ENCODE assay signal across 8 mouse cellular contexts in the genomic region with DNA sequence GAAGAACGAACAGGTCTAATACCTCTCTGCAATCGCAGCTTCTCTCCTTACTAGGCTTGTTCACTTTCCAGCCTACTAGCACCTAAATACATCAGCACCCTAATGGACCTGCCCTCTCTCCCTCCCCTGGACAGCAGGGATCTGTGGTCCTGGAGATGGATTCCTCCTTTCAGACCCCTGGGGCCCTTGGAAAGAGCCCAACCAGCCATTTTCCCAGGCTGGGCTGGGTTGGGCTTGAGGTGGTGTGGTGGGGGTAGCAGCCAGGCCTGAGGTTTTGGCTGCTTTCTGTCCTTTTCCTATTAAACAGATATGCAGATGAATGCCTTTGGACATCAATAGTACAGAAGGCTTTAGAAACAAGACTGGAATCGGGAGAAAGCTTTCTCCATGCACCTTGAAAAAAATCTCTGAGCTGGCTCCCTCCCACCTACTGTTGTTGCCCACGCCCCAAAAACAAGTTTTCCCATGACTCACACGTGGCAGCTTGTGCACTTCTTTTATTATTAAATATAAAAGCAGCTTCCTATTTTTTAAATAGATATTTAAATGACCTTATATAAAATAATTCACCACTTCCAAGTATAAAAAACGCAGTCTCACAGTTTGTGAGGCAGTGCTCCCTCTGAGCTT. TPM values are rescaled to one million over a fixed set of nuclear protein-coding genes. Genes with fewer than 3 reads are reported as not detected.
DNase-seq lines count a peak whose midpoint lies in the region; ATAC-seq and TF ChIP-seq lines count a peak whose summit lies in the region.

No protein-coding gene starts in this region.

- WGBS in hindbrain, embryonic 11.5 days: 12% methylated on average over 6 of the region's 6 CpGs
- 11% methylated on average over 6 of the region's 6 CpGs for WGBS in limb, embryonic 14.5 days
- 9% methylated on average over 6 of the region's 6 CpGs for WGBS in neural tube, embryonic 15.5 days

- H3K36me3 ChIP-seq in hindbrain, embryonic 11.5 days (ENCODE audit: control insufficient read depth, insufficient read depth, low read length): no peaks in the 10 kb centered on the region
- H3K36me3 ChIP-seq in limb, embryonic 14.5 days (ENCODE audit: control insufficient read depth, insufficient read depth, low read length): peaks cover 17% of the 10 kb centered on the region; the same call in 1 of the 2 replicates
- no peaks in the 10 kb centered on the region for H3K36me3 ChIP-seq in neural tube, embryonic 15.5 days

- peak overlapping the region; percentile 69 for H3K27ac ChIP-seq in hindbrain, embryonic 11.5 days (ENCODE audit: low read depth, low read length)
- peak overlapping the region; percentile 77 for H3K27ac ChIP-seq in limb, embryonic 14.5 days (replicated peaks; ENCODE audit: low read depth, low read length)
- H3K27ac ChIP-seq in neural tube, embryonic 15.5 days (replicated peaks): peak overlapping the region; percentile 70

- no peaks in the 10 kb centered on the region for H3K9me3 ChIP-seq in hindbrain, embryonic 11.5 days (ENCODE audit: control insufficient read depth, low read length)
- H3K9me3 ChIP-seq in limb, embryonic 14.5 days (ENCODE audit: control insufficient read depth, low read length): no peaks in the 10 kb centered on the region
- no peaks in the 10 kb centered on the region for H3K9me3 ChIP-seq in neural tube, embryonic 15.5 days (replicated peaks)

- no peak overlapping the region for H3K9ac ChIP-seq in hindbrain, embryonic 11.5 days (ENCODE audit: low read depth, low read length)
- no peak overlapping the region for H3K9ac ChIP-seq in limb, embryonic 14.5 days (ENCODE audit: low read depth, low read length, severe bottlenecking)
- H3K9ac ChIP-seq in neural tube, embryonic 15.5 days (replicated peaks): 0 out of 2 replicates have a peak overlapping the region, but pooled peaks have one; percentile 5

- H3K4me1 ChIP-seq in hindbrain, embryonic 11.5 days (replicated peaks; ENCODE audit: control insufficient read depth, insufficient read depth, low read length): peaks cover 10% of the 10 kb centered on the region
- peaks cover 41% of the 10 kb centered on the region for H3K4me1 ChIP-seq in limb, embryonic 14.5 days (ENCODE audit: control insufficient read depth, insufficient read depth, low read length)
- peaks cover 25% of the 10 kb centered on the region for H3K4me1 ChIP-seq in neural tube, embryonic 15.5 days

- H3K27me3 ChIP-seq in hindbrain, embryonic 11.5 days (ENCODE audit: control insufficient read depth, insufficient read depth, low read length): no peaks in the 10 kb centered on the region
- no peaks in the 10 kb centered on the region for H3K27me3 ChIP-seq in limb, embryonic 14.5 days (ENCODE audit: control insufficient read depth, insufficient read depth, low read length)
- no peaks in the 10 kb centered on the region for H3K27me3 ChIP-seq in neural tube, embryonic 15.5 days (replicated peaks)

- H3K4me2 ChIP-seq in hindbrain, embryonic 11.5 days (replicated peaks; ENCODE audit: low read depth, low read length): no peak overlapping the region
- H3K4me2 ChIP-seq in limb, embryonic 14.5 days (replicated peaks; ENCODE audit: low read depth, low read length, severe bottlenecking): peak overlapping the region; percentile 24; the same call in 1 of the 2 replicates
- H3K4me2 ChIP-seq in neural tube, embryonic 15.5 days: no peak overlapping the region

- no peak overlapping the region for H3K4me3 ChIP-seq in hindbrain, embryonic 11.5 days (ENCODE audit: low read depth, low read length)
- no peak overlapping the region for H3K4me3 ChIP-seq in limb, embryonic 14.5 days (replicated peaks; ENCODE audit: low read length)
- H3K4me3 ChIP-seq in neural tube, embryonic 15.5 days (replicated peaks): no peak overlapping the region

- no peak for DNase-seq in cerebellum, adult 8-10 months
- peak; percentile 43 to 70 for DNase-seq in adrenal gland, postnatal 36 days
- DNase-seq in gastrocnemius, adult 18-20 months (ENCODE audit: low spot score): peak; percentile 42
- peak; percentile 94 for DNase-seq in hindbrain, embryonic 11.5 days (ENCODE audit: low spot score)
- DNase-seq in limb, embryonic 14.5 days (ENCODE audit: low spot score): peak; percentile 86
- no peak for DNase-seq in thymus, adult 18-20 months

- no peak for TF ChIP-seq POLR2A in limb, embryonic 14.5 days (IDR thresholded peaks at IDR 0.05; ENCODE audit: borderline replicate concordance, extremely low read depth, insufficient read depth, insufficient read length)

- ATAC-seq in cerebellum, adult (ENCODE audit: insufficient number of reproducible peaks, low FRiP score, low TSS enrichment): peak; percentile 12; the same call in 1 of the 2 replicates
- peak; percentile 89 for ATAC-seq in hindbrain, embryonic 11.5 days (ENCODE audit: low FRiP score)
- peak; percentile 86 for ATAC-seq in limb, embryonic 14.5 days (ENCODE audit: low FRiP score, low read depth)
- peak; percentile 84 for ATAC-seq in neural tube, embryonic 15.5 days (ENCODE audit: low FRiP score)

RNA-seq across cellular contexts. Expression of gene Csf1, which starts 19.6 kb away (rescaled TPM):
- total RNA-seq in adrenal gland, postnatal 36 days (2021): 10 to 100 TPM; 14.2 to 27.4 TPM
- 1 to 10 TPM; 6.6 to 8.4 TPM for total RNA-seq in gastrocnemius, adult 18-20 months (2021)
- polyA plus RNA-seq in hindbrain, embryonic 11.5 days (2014; fragmentation: Nextera tagmentation; extraction: Ambion mirVana): 5.3 and 6.0 TPM in 2 replicates
- polyA plus RNA-seq in limb, embryonic 14.5 days (2012; rRNA removed): 14.9 and 16.3 TPM in 2 replicates
- polyA plus RNA-seq in limb, embryonic 14.5 days (2014; fragmentation: Nextera tagmentation; extraction: Ambion mirVana): 12.7 and 13.6 TPM in 2 replicates
- 7.8 and 8.4 TPM in 2 replicates for polyA plus RNA-seq in neural tube, embryonic 15.5 days (2015; fragmentation: Nextera tagmentation; extraction: Ambion mirVana)

RNA-seq across cellular contexts. Expression of gene Ahcyl1, which starts 44.3 kb away (rescaled TPM):
- 100 to 1,000 TPM; 230 to 232 TPM for total RNA-seq in adrenal gland, postnatal 36 days (2021)
- total RNA-seq in gastrocnemius, adult 18-20 months (2021): 10 to 100 TPM; 25.0 to 30.9 TPM
- 117 and 123 TPM in 2 replicates for polyA plus RNA-seq in hindbrain, embryonic 11.5 days (2014; fragmentation: Nextera tagmentation; extraction: Ambion mirVana)
- 142 and 143 TPM in 2 replicates for polyA plus RNA-seq in limb, embryonic 14.5 days (2012; rRNA removed)
- polyA plus RNA-seq in limb, embryonic 14.5 days (2014; fragmentation: Nextera tagmentation; extraction: Ambion mirVana): 97.1 and 110 TPM in 2 replicates
- 108 and 110 TPM in 2 replicates for polyA plus RNA-seq in neural tube, embryonic 15.5 days (2015; fragmentation: Nextera tagmentation; extraction: Ambion mirVana)

Comparison
In these comparisons a context has a peak if more than half of its experiments do, and no peak if none do; other contexts are left out.
1. ATAC-seq: peak in every context shown above with its lines; median percentile 89 in hindbrain, embryonic 11.5 days; 86 in limb, embryonic 14.5 days; 84 in neural tube, embryonic 15.5 days; 12 in cerebellum, adult.
2. DNase-seq: peak in adrenal gland, postnatal 36 days (2 of 2), gastrocnemius, adult 18-20 months (single experiment), hindbrain, embryonic 11.5 days (single experiment) and limb, embryonic 14.5 days (single experiment); none in cerebellum, adult 8-10 months (single experiment) and thymus, adult 18-20 months (0 of 2).
3. Peak in every context shown above with its lines, with median percentiles within 50 percentile points of each other: H3K27ac ChIP-seq.